Mouse (Mus musculus): ENCODE results near the gene Max.

Max gene

DNA sequence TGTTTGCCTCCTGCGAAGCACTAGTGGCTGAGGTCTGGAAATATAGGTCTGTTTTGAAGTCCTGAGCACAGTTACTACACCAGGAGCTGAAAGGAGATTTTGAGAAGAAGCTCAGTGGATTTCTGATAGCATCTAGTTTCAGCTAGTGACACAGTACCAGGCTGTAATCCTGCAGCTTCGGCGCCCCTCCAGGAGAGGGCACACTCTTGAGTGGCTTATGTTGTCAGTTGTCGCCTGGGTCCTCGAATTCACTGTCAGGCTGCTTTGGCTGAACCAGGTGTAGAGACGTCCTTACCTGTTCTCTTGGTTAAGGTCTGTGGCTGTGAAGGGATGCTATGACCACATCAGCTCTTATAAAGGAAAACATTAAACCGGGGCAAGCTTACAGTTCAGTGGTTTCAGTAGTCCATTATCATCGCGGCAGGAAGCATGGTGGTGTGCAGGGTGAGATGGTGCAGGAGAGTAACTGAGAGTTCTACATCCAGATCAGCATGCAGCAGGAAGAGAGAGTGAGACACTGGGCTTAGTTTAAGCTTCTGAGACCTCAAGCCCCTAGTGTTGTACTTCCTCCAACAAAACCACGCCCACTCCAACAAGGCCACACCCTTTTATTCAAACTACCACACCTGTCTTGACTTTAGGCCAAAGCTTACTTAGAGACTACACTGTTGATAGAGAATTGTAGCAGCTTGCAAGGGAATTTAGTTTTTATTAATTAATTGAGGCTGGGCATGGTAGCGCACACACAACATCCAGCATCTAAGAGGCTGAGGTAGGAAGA, 72.4 kb downstream of the Max start:
- DNase-seq (ENCODE audit: low read depth, low spot score), result no peak

DNA sequence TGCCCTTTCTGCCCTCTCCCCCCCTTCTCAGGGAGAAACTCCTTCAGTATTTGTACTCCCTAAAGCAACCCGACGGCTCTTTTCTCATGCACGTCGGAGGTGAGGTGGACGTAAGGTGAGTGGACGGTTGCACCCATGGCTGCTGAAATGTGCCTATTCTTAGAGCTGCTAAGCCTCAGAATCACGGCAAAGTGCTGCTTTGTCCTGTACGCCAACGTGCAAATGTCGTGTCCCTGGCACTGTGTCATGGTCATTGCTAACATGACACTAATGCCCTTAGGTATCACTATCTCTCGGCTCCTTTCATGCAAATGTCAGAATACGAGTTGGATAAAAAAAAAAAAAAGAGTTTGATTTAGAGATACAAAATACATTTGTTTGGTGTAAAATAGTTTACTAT, 74.1 kb downstream of the Max start:
- DNase-seq (ENCODE audit: low read depth, low spot score), result no peak

Measured in c-Kit-negative CD71-positive TER-119-positive erythroid progenitor cells, embryonic 14.5 days (primary cell).